Mouse (Mus musculus) MEL (cell line): ENCODE results near the gene Wdr62. TPM values are rescaled to one million over a fixed set of nuclear protein-coding genes. Genes with fewer than 3 reads are reported as not detected.

Experiments used
- DNase-seq: peaks from one replicate; pipeline ENCODE4 v3.0.0; 2011; ENCODE audit warnings: low read depth, low spot score
- H3K27ac ChIP-seq: 2 replicates; pipeline ENCODE4 v1.5.1; 2012; ENCODE audit warnings: low read depth, mild to moderate bottlenecking, control low read depth, low read length, moderate library complexity; ENCODE audit not compliant: control insufficient read depth
- H3K27me3 ChIP-seq, 2 experiments: fragments of 150-350 bp in 1 of 2; sonication (generic) in 1 of 2; 2 replicates each; pipeline ENCODE4 v1.6.1; 2012; ENCODE audit warnings: low read length in 2 of 2, mild to moderate bottlenecking in 2 of 2, improper control_type of control experiment in 1 of 2, moderate library complexity in 1 of 2; ENCODE audit not compliant: insufficient read depth in 2 of 2, control insufficient read depth in 1 of 2
- H3K36me3 ChIP-seq, 2 experiments: 2 replicates each; pipeline ENCODE4 v1.6.1; 2012 to 2014; ENCODE audit warnings: low read length in 2 of 2, improper control_type of control experiment in 1 of 2, inconsistent platforms in 1 of 2, mild to moderate bottlenecking in 1 of 2; ENCODE audit not compliant: insufficient read depth in 2 of 2, control insufficient read depth in 1 of 2
- H3K4me1 ChIP-seq, 2 experiments: fragments of 150-350 bp in 1 of 2; sonication (generic) in 1 of 2; 2 replicates each; pipeline ENCODE4 v1.6.1; 2012; ENCODE audit warnings: low read length in 2 of 2, improper control_type of control experiment in 1 of 2, mild to moderate bottlenecking in 1 of 2; ENCODE audit not compliant: insufficient read depth in 2 of 2, control insufficient read depth in 1 of 2
- H3K4me3 ChIP-seq, 2 experiments: fragments of 150-350 bp in 1 of 2; sonication (generic) in 1 of 2; 2 replicates each; pipeline ENCODE4 v1.5.1; 2012; ENCODE audit warnings: low read depth in 2 of 2, low read length in 2 of 2, mild to moderate bottlenecking in 2 of 2, moderate library complexity in 2 of 2, control low read depth in 1 of 2, improper control_type of control experiment in 1 of 2; ENCODE audit not compliant: control insufficient read depth in 1 of 2, insufficient read depth in 1 of 2
- H3K79me2 ChIP-seq: 2 replicates; pipeline ENCODE4 v1.6.1; 2012; ENCODE audit warnings: mild to moderate bottlenecking, low read length, moderate library complexity; ENCODE audit not compliant: control insufficient read depth, poor library complexity, insufficient read depth
- H3K9ac ChIP-seq: 2 replicates; pipeline ENCODE4 v1.6.1; 2012; ENCODE audit warnings: low read depth, mild to moderate bottlenecking, control low read depth, low read length, moderate library complexity; ENCODE audit not compliant: control insufficient read depth, poor library complexity, severe bottlenecking
- H3K9me3 ChIP-seq: fragments of 150-350 bp; sonication (generic); replicated peaks from 2 replicates; pipeline ENCODE4 v1.6.1; 2012; ENCODE audit warnings: mild to moderate bottlenecking, low read length, improper control_type of control experiment, moderate library complexity; ENCODE audit not compliant: insufficient read depth
- E2F4 ChIP-seq: IDR thresholded peaks from 2 replicates; pipeline ENCODE4 v1.6.1; 2011; ENCODE audit warnings: low read depth, low read length, improper control_type of control experiment, borderline replicate concordance
- ELF1 ChIP-seq: IDR thresholded peaks from 2 replicates; pipeline ENCODE4 v1.6.1; 2014; ENCODE audit warnings: low read depth, mild to moderate bottlenecking, inconsistent platforms, low read length, improper control_type of control experiment, moderate library complexity
- EP300 ChIP-seq, 2 experiments: IDR thresholded peaks; 2 replicates each; pipeline ENCODE4 v1.6.1; 2011; ENCODE audit warnings: improper control_type of control experiment in 2 of 2, low read length in 2 of 2, low read depth in 1 of 2, mild to moderate bottlenecking in 1 of 2
- ETS1 ChIP-seq: IDR thresholded peaks from 2 replicates; pipeline ENCODE4 v1.6.1; 2012; ENCODE audit warnings: low read depth, mild to moderate bottlenecking, inconsistent platforms, low read length, improper control_type of control experiment, moderate library complexity
- JUND ChIP-seq: IDR thresholded peaks from 2 replicates; pipeline ENCODE4 v1.6.1; 2011; ENCODE audit warnings: low read depth, mild to moderate bottlenecking, improper control_type of control experiment, low read length
- KAT2A ChIP-seq: conservative IDR thresholded peaks from 2 replicates; pipeline ENCODE4 v1.6.1; 2012; ENCODE audit warnings: low read depth, low read length, improper control_type of control experiment, inconsistent platforms
- MAX ChIP-seq: IDR thresholded peaks from 2 replicates; pipeline ENCODE4 v1.6.1; 2011; ENCODE audit warnings: low read length, improper control_type of control experiment
- MEF2A ChIP-seq: IDR thresholded peaks from 2 replicates; pipeline ENCODE4 v1.6.1; 2014; ENCODE audit warnings: low read depth, mild to moderate bottlenecking, inconsistent platforms, low read length, improper control_type of control experiment; ENCODE audit not compliant: poor library complexity, insufficient replicate concordance, severe bottlenecking; ENCODE audit errors: extremely low read depth
- MXI1 ChIP-seq: IDR thresholded peaks from 2 replicates; pipeline ENCODE4 v1.6.1; 2011; ENCODE audit warnings: mild to moderate bottlenecking, low read depth, low read length, improper control_type of control experiment
- NELFE ChIP-seq: IDR thresholded peaks from 2 replicates; pipeline ENCODE4 v1.6.1; 2011; ENCODE audit warnings: low read depth, low read length, improper control_type of control experiment
- NRF1 ChIP-seq: IDR thresholded peaks from 2 replicates; pipeline ENCODE4 v1.6.1; 2014; ENCODE audit warnings: low read depth, mild to moderate bottlenecking, inconsistent platforms, low read length, improper control_type of control experiment, moderate library complexity; ENCODE audit not compliant: poor library complexity, insufficient read depth, severe bottlenecking
- POLR2AphosphoS2 ChIP-seq: IDR thresholded peaks from 2 replicates; pipeline ENCODE4 v1.6.1; 2011; ENCODE audit warnings: low read length, improper control_type of control experiment
- RAD21 ChIP-seq: IDR thresholded peaks from 2 replicates; pipeline ENCODE4 v1.6.1; 2011; ENCODE audit warnings: mild to moderate bottlenecking, low read depth, low read length, improper control_type of control experiment
- RCOR1 ChIP-seq: IDR thresholded peaks from 2 replicates; pipeline ENCODE4 v1.6.1; 2012; ENCODE audit warnings: low read depth, mild to moderate bottlenecking, inconsistent platforms, low read length, improper control_type of control experiment
- SIN3A ChIP-seq: IDR thresholded peaks from 2 replicates; pipeline ENCODE4 v1.6.1; 2012; ENCODE audit warnings: low read length, improper control_type of control experiment, inconsistent platforms
- TAL1 ChIP-seq: IDR thresholded peaks from 2 replicates; pipeline ENCODE4 v1.6.1; 2012; ENCODE audit warnings: mild to moderate bottlenecking, inconsistent platforms, low read length, moderate library complexity, mixed read lengths
- TCF12 ChIP-seq: IDR thresholded peaks from 2 replicates; pipeline ENCODE4 v1.6.1; 2014; ENCODE audit warnings: low read depth, mild to moderate bottlenecking, inconsistent platforms, low read length, improper control_type of control experiment, moderate library complexity
- USF1 ChIP-seq: IDR thresholded peaks from 2 replicates; pipeline ENCODE4 v1.6.1; 2014; ENCODE audit warnings: low read depth, mild to moderate bottlenecking, inconsistent platforms, low read length, improper control_type of control experiment, moderate library complexity
- ZC3H11A ChIP-seq: IDR thresholded peaks from 2 replicates; pipeline ENCODE4 v1.6.1; 2012; ENCODE audit warnings: low read depth, mild to moderate bottlenecking, inconsistent platforms, low read length, improper control_type of control experiment
- ZMIZ1 ChIP-seq: IDR thresholded peaks from 2 replicates; pipeline ENCODE4 v1.6.1; 2012; ENCODE audit warnings: low read depth, mild to moderate bottlenecking, inconsistent platforms, low read length, improper control_type of control experiment, moderate library complexity
- ZNF384 ChIP-seq: IDR thresholded peaks from 2 replicates; pipeline ENCODE4 v1.6.1; 2012; ENCODE audit warnings: low read depth, mild to moderate bottlenecking, inconsistent platforms, low read length, improper control_type of control experiment
- polyA plus RNA-seq, 2 experiments: library from polyadenylated mRNA; stranded (reverse) in 1 of 2; unstranded in 1 of 2; fragments of >175 nt in 1 of 2; fragments of >200 nt in 1 of 2; gene quantifications; 2 replicates each; pipeline versions ENCODE4 v1.2.1 to v1.2.4; 2012; ENCODE audit warnings: low replicate concordance in 2 of 2, low read depth in 1 of 2; ENCODE audit not compliant: insufficient read length in 2 of 2, insufficient read depth in 1 of 2, missing spikeins in 1 of 2
- total RNA-seq: library from RNA; depleted of rRNA; stranded (reverse); fragments of 300-350 nt; gene quantifications from 2 replicates; pipeline ENCODE4 v1.2.3, GENCODE M21; 2012

Wdr62 gene
- total and polyA plus RNA-seq, 3 experiments, result 6.5 to 44.8 (median 30.5) TPM

GRCm38 (mm10) chr7:30193581-30194100, 86.6 kb downstream of the Wdr62 start:
- peak; percentile 89 for DNase-seq
- Histone ChIP-seq H3K79me2 (peaks cover 9% of the 10 kb centered on the region), H3K27ac (peak overlapping the region; percentile 25; the same call in 1 of the 2 replicates), H3K9ac (peak overlapping the region; percentile 68), H3K9me3 (no peaks in the 10 kb centered on the region), H3K4me1 (peaks cover 0 to 17% of the 10 kb centered on the region in 2 experiments; a peak in 3 of 4 replicates), H3K27me3 (no peaks in the 10 kb centered on the region), H3K4me3 (peak overlapping the region; percentile 33 to 57), H3K36me3 (peaks cover 0 to 14% of the 10 kb centered on the region in 2 experiments; a peak in 2 of 4 replicates)
- peak; percentile 71 for TF ChIP-seq NRF1
- TF ChIP-seq ZMIZ1, result peak; percentile 47; the same call in 1 of the 2 replicates
- TF ChIP-seq MXI1, result 0 out of 2 replicates have a peak, but pooled peaks have one; percentile 29
- TF ChIP-seq JUND, result no peak

- Histone ChIP-seq H3K9ac (no peak overlapping the region; the same call in 1 of the 2 replicates), H3K36me3 (peaks cover 2 to 12% of the 10 kb centered on the region in 2 experiments; a peak in 3 of 4 replicates), H3K4me1 (peaks cover 0 to 17% of the 10 kb centered on the region in 2 experiments; a peak in 3 of 4 replicates), H3K9me3 (no peaks in the 10 kb centered on the region), H3K79me2 (peaks cover 9% of the 10 kb centered on the region), H3K4me3 (no peak overlapping the region; a peak in 1 of 4 replicates), H3K27ac (no peak overlapping the region), H3K27me3 (no peaks in the 10 kb centered on the region)
- DNase-seq, result no peak
- TF ChIP-seq SIN3A (no peak), NELFE (no peak), EP300 (IDR thresholded peaks at IDR 0.05; ENCODE audit: low read depth in 1 of 2, low read length in 2 of 2) (no peak), TCF12 (no peak), ZNF384 (no peak)
Measured at GRCm38 (mm10) chr7:30193013-30193412, 87.2 kb downstream of the Wdr62 start.

DNA sequence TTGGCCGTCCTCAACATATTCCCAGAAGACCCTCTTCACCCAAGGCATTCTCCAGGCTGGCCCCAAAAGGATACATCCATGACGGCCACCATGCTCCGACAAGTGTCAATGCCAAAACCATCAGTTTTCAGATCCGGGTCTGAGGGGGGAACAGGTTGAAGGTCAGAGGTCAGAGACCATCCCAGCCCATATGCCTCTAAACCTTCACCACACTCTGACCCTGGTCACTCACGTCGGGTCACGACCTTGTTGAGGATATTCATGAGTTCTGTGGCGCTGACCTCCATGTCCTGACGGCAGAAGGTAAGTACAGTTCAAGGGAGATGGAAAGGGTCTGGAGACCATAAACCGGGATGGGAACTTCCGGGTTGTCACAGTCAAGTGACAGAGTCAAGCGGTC, 88.1 kb downstream of the Wdr62 start:
- H3K36me3 ChIP-seq, result peaks cover 2 to 12% of the 10 kb centered on the region in 2 experiments
- TF ChIP-seq RAD21 (no peak), MEF2A (no peak), E2F4 (no peak), ELF1 (no peak), TCF12 (no peak), ZC3H11A (no peak), ETS1 (no peak), POLR2AphosphoS2 (no peak), MAX (no peak), RCOR1 (no peak), TAL1 (no peak), KAT2A (no peak), USF1 (no peak)
- TF ChIP-seq, all 39 proteins: peak for 0
- Histone ChIP-seq H3K27ac (no peak overlapping the region), H3K4me3 (no peak overlapping the region), H3K27me3 (no peaks in the 10 kb centered on the region), H3K4me1 (peaks cover 0 to 17% of the 10 kb centered on the region in 2 experiments; a peak in 2 of 4 replicates), H3K9me3 (no peaks in the 10 kb centered on the region), H3K79me2 (peaks cover 9% of the 10 kb centered on the region), H3K9ac (no peak overlapping the region)
- DNase-seq, result no peak
